Mouse (Mus musculus) small intestine, adult 2 months (tissue): ENCODE results near the gene Ndufb3. TPM values are rescaled to one million over a fixed set of nuclear protein-coding genes. Genes with fewer than 3 reads are reported as not detected.
"Not testable (repeated sequence)": the region's sequence is repeated elsewhere in the genome, so short reads cannot be mapped to it uniquely, and the experiment has no call there.

Experiments used
- H3K27ac ChIP-seq: fragments of 200-500 bp; 2 replicates; pipeline ENCODE4 v1.5.1; 2012; ENCODE audit warnings: low read depth, low read length, control low read depth, inconsistent platforms; ENCODE audit not compliant: insufficient read depth
- H3K27me3 ChIP-seq: fragments of 200-500 bp; 2 replicates; pipeline ENCODE4 v1.6.1; 2012; ENCODE audit warnings: mild to moderate bottlenecking, moderate library complexity, low read length, inconsistent platforms; ENCODE audit not compliant: control insufficient read depth, insufficient read depth
- H3K36me3 ChIP-seq: fragments of 200-500 bp; 2 replicates; pipeline ENCODE4 v1.6.1; 2012; ENCODE audit warnings: mild to moderate bottlenecking, low read length, control low read depth, inconsistent platforms; ENCODE audit not compliant: control insufficient read depth, insufficient read depth
- H3K4me1 ChIP-seq: fragments of 200-500 bp; 2 replicates; pipeline ENCODE4 v1.6.1; 2012; ENCODE audit warnings: low read length, inconsistent platforms, mixed read lengths; ENCODE audit not compliant: control insufficient read depth, insufficient read depth, insufficient read length
- H3K4me3 ChIP-seq: fragments of 200-500 bp; 2 replicates; pipeline ENCODE4 v1.5.1; 2012; ENCODE audit warnings: low read depth, mild to moderate bottlenecking, control low read depth, inconsistent platforms, low read length, moderate library complexity
- CTCF ChIP-seq: fragments of 200-500 bp; IDR thresholded peaks from 2 replicates; pipeline ENCODE4 v1.5.1; 2012; ENCODE audit warnings: low read depth, mild to moderate bottlenecking, control low read depth, inconsistent platforms, low read length, moderate library complexity, mixed read lengths; ENCODE audit not compliant: insufficient replicate concordance, insufficient read length; ENCODE audit errors: extremely low read depth
- POLR2A ChIP-seq: fragments of 200-500 bp; IDR thresholded peaks from 2 replicates; pipeline ENCODE4 v1.6.1; 2012; ENCODE audit warnings: low read depth, mild to moderate bottlenecking, control low read depth, inconsistent platforms, low read length, moderate library complexity
- WGBS: fragments of 180-500 bp; shearing (Covaris S2); methylation state at CpG from one replicate; pipeline ENCODE4 v1.1.7; 2018; 5-methylcytosine and 5-hydroxymethylcytosine counted together
- polyA plus RNA-seq: library from polyadenylated mRNA; depleted of rRNA; stranded (reverse); fragments of >200 nt; gene quantifications from 2 replicates; pipeline ENCODE4 v1.2.3, GENCODE M21; 2012; rRNA removed

The Ndufb3 gene
- polyA plus RNA-seq, result 17.3 and 21.3 TPM in 2 replicates

DNA sequence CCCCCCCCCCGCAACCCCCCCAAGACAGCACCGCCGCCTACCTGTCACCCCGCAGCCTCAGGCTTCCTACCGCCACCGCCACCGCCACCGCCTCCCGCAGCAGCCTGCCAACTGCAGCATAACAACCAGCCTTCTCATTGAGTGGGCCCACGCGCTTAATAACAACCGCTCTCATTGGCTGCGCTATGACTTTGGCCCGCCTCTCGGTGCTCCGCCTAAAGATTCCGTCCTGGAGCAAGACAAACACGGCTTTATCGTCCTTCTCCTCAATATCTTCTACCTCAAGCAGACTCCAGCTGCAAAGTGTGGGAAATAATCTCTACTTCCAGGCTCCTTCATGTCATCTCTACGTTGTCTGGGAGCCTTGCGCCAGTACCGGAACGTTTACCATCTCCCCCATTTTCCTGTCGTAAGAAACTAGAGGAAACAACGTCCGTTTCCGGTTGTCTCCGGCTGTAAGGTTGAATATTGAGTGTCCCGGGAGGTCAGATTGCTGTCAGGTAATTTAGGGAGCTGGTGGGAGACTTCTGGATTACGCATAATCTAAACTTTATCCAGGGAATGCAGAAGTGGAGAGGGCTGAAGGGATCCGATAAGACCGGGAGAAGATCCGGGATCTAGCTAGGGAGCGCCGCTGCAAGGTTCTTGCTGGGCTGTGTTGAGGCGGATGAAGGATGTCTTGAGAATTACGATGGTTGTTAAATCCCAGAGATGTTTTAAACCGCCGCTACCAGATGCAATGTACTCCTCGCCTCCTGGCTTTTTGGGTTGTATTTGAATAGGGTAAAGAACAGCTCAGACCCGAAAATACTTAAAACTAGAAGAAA lies at the start of gene Ndufb3, which contains the start of gene Fam126b:
Ndufb3 (plus strand) TSS at position 214 of the 827 bp plus-strand sequence.
Fam126b (minus strand) TSS at position 153 of the 827 bp plus-strand sequence.
- peak; percentile 73 for TF ChIP-seq POLR2A
- no peak for TF ChIP-seq CTCF

DNA sequence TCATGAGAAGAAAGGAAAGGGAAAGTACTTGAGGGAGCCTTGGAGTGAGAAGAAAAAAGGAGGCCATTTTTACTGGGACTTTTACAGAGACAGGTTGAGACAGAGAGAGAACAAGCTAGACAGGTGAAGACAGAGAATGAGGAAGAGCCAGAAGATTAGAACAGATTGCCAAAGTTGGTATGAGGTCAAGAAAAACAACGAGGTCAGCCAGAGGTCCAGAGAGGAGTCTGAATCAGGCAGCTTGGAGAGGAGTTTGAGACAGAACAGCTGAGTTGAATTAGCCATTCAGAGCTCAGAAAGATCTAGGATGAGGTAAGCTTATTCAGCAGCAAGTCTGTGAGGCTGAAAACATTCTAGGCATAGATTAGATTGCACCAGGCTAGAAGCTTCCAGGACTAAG lies 44.8 kb upstream of the Ndufb3 start:
- no peak overlapping the region for H3K4me3 ChIP-seq
- peaks cover 48% of the 10 kb centered on the region for H3K36me3 ChIP-seq
- TF ChIP-seq POLR2A (no peak), CTCF (no peak)
- no peaks in the 10 kb centered on the region for H3K27me3 ChIP-seq
- H3K4me1 ChIP-seq, result no peaks in the 10 kb centered on the region
- no peak overlapping the region for H3K27ac ChIP-seq
- 72% methylated on average over 1 of the region's 1 CpGs for WGBS

More for the DNA sequence above, at the start of gene Ndufb3, which contains the start of gene Fam126b:
- H3K27ac ChIP-seq, result peak within 1 kb of the TSS; percentile 89
- under 1% methylated on average over 41 of the region's 41 CpGs for WGBS
- no peaks in the 10 kb centered on the region for H3K27me3 ChIP-seq
- H3K4me1 ChIP-seq, result 0 out of 2 replicates have a peak, but pooled peaks cover 3% of the 10 kb centered on the region
- H3K4me3 ChIP-seq, result peak within 1 kb of the TSS; percentile 94
- peaks cover 1% of the 10 kb centered on the region; the same call in 1 of the 2 replicates for H3K36me3 ChIP-seq

DNA sequence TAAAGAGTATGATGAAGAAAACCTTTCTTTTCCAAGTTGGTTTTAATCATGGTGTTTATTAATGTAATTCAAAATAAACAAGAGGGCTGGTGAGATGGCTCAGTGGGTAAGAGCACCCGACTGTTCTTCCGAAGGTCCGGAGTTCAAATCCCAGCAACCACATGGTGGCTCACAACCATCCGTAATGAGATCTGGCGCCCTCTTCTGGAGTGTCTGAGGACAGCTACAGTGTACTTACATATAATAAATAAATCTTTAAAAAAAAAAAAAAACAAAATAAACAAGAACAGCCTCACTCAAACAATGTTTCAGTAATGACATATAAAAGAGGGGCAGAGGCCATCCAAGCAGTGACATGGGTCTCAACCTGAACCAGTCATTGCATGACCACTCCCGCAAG lies 25.8 kb upstream of the Ndufb3 start:
- H3K36me3 ChIP-seq, result peaks cover 14% of the 10 kb centered on the region
- not testable (repeated sequence) for H3K27ac ChIP-seq, H3K4me3 ChIP-seq, H3K4me1 ChIP-seq, H3K27me3 ChIP-seq
- WGBS, result 94% methylated on average over 6 of the region's 6 CpGs

DNA sequence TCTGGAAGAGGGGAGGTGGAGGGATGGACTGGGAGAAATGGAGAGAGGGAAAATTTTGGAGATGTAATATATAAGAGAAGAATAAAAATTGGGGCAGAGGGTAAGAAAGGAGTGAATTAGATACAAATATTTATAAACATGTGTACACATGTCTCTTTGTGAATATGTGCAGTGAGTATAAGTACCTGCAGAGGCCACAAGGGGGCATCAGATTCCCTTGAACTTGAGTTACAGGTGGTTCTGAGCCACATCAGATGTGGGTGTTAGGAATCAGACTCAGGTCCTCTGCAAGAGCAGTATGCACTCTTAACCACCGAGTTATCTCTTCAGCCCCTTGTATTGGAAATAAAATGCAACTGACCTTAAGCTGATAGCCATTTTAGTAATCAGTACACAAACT lies 23.7 kb upstream of the Ndufb3 start:
- H3K27me3 ChIP-seq, result no peaks in the 10 kb centered on the region
- no peak for TF ChIP-seq POLR2A
- TF ChIP-seq CTCF, result no peak
- H3K36me3 ChIP-seq, result peaks cover 10% of the 10 kb centered on the region; the same call in 1 of the 2 replicates
- H3K4me3 ChIP-seq, result no peak overlapping the region
- no peaks in the 10 kb centered on the region for H3K4me1 ChIP-seq
- H3K27ac ChIP-seq, result no peak overlapping the region
- 86% methylated on average over 1 of the region's 1 CpGs for WGBS

DNA sequence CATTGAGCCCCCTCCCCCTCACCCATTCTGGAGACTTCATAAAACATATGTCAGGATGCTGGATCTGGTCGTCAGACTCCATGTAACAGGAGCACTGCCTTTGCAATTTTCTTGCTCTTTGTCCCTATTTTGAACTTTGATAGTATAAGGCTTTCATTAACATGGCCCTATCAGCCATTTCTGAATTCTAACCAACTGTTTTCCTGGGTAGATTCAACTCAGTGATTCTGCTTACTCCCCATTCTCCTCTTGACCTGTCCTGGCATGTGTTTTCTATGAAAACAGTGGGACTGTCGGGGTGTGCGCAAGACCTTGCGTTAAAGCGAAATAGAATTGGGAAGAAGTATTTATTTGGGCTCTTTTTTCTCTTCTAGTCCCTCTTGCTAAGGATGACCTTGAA lies 21.2 kb upstream of the Ndufb3 start:
- TF ChIP-seq CTCF, result no peak
- TF ChIP-seq POLR2A, result no peak
- WGBS, result 93% methylated on average over 5 of the region's 5 CpGs

DNA sequence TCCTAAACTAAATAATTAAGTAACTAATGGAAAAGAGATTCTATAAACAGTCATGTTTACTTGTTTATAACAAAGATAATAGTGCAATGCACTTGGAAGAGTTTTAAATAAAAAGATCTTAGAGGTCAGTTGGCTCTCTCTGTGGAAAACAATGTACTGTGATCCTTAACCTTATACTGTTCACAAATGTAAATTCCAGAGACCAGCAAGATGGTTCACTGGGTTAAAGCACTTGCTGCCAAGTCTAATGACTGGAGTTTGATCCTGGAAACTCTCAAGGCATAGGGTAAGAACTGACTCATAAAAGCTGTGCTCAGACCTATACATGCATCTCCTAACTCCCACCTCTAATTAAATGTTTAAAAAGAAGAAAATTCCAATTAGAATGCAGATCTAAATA lies 19.6 kb upstream of the Ndufb3 start:
- Histone ChIP-seq H3K4me1 (no peaks in the 10 kb centered on the region), H3K27ac (no peak overlapping the region), H3K4me3 (no peak overlapping the region), H3K27me3 (no peaks in the 10 kb centered on the region), H3K36me3 (peaks cover 6% of the 10 kb centered on the region; the same call in 1 of the 2 replicates)
- no peak for TF ChIP-seq POLR2A

More for the DNA sequence above, 21.2 kb upstream of the Ndufb3 start:
- Histone ChIP-seq H3K27ac (no peak overlapping the region), H3K4me1 (no peaks in the 10 kb centered on the region), H3K36me3 (peaks cover 7% of the 10 kb centered on the region; the same call in 1 of the 2 replicates), H3K27me3 (no peaks in the 10 kb centered on the region), H3K4me3 (no peak overlapping the region)

DNA sequence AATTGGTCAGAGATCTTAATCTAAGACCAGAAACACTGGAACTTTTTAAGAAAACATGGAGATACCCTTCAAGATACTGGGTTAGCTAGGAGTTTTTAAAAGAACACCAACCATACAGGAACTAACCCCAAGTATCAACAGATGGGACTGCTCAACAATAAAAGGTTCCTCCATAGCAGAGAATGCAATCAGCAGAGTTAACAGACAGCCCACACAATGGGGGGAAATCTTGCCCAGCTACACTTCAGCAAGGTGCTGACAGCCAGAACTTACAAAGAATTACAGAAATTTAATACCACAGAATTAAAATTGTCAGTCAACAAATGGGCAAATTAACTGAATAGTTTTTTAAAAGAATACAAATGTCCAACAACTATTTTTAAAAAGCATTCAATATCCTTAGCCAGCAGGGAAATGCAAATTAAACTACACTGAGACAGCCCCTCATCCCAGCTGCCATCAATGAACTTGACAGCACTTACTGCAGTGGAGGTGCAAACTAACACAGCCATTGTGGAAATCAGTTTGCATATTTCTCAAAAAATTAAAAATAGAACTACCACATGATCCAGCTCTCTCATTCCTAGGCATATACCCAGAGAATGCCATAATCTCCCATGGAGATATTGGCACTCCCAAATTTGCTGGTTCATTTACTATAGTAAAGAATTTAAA lies 17.6 kb upstream of the Ndufb3 start:
- Histone ChIP-seq H3K27ac (no peak overlapping the region), H3K27me3 (no peaks in the 10 kb centered on the region)

More for the DNA sequence above, 17.6 kb upstream of the Ndufb3 start:
- Histone ChIP-seq H3K4me1 (no peaks in the 10 kb centered on the region), H3K36me3 (peaks cover 4% of the 10 kb centered on the region; the same call in 1 of the 2 replicates), H3K4me3 (no peak overlapping the region)
- TF ChIP-seq CTCF (no peak), POLR2A (no peak)
